Mouse (Mus musculus): ENCODE data around the gene Parp16. TPM values are rescaled to one million over a fixed set of nuclear protein-coding genes. Genes with fewer than 3 reads are reported as not detected.

Parp16 gene
- polyA plus RNA-seq, 1 experiment = 7.1 TPM

GRCm38 (mm10) chr9:65233243-65233985, 38.3 kb downstream of the Parp16 start:
- Histone ChIP-seq H3K9me3 (replicated peaks; ENCODE audit: control insufficient read depth, insufficient read depth, low read length, poor library complexity, severe bottlenecking) (no peaks in the 10 kb centered on the region), H3K4me1 (ENCODE audit: control insufficient read depth, insufficient read depth, low read length) (no peaks in the 10 kb centered on the region), H3K27me3 (ENCODE audit: control insufficient read depth, insufficient read depth, low read length, poor library complexity, severe bottlenecking) (no peaks in the 10 kb centered on the region), H3K4me3 (ENCODE audit: low read depth, low read length) (no peak overlapping the region), H3K27ac (ENCODE audit: insufficient read depth, low read length) (no peak overlapping the region), H3K9ac (ENCODE audit: low read depth, poor library complexity, severe bottlenecking) (no peak overlapping the region), H3K36me3 (ENCODE audit: control insufficient read depth, insufficient read depth, low read length, poor library complexity, severe bottlenecking) (no peaks in the 10 kb centered on the region)
- TF ChIP-seq EP300 (IDR thresholded peaks at IDR 0.05; ENCODE audit: insufficient read depth, low read depth, low read length) (no peak), POLR2A (IDR thresholded peaks at IDR 0.05; ENCODE audit: insufficient read depth, low read length) (no peak), CTCF (IDR thresholded peaks at IDR 0.05; ENCODE audit: low read depth, low read length) (no peak)

GRCm38 (mm10) chr9:65234734-65235133, 39.6 kb downstream of the Parp16 start:
- TF ChIP-seq EP300 (IDR thresholded peaks at IDR 0.05; ENCODE audit: insufficient read depth, low read depth, low read length) = no peak
- no peak for TF ChIP-seq CTCF (IDR thresholded peaks at IDR 0.05; ENCODE audit: low read depth, low read length)
- TF ChIP-seq POLR2A (IDR thresholded peaks at IDR 0.05; ENCODE audit: insufficient read depth, low read length) = no peak

GRCm38 (mm10) chr9:65235601-65236000, 40.4 kb downstream of the Parp16 start:
- no peak overlapping the region for H3K9ac ChIP-seq (ENCODE audit: low read depth, poor library complexity, severe bottlenecking)
- H3K4me1 ChIP-seq (ENCODE audit: control insufficient read depth, insufficient read depth, low read length) = no peaks in the 10 kb centered on the region
- no peak overlapping the region for H3K27ac ChIP-seq (ENCODE audit: insufficient read depth, low read length)
- H3K36me3 ChIP-seq (ENCODE audit: control insufficient read depth, insufficient read depth, low read length, poor library complexity, severe bottlenecking) = no peaks in the 10 kb centered on the region
- no peaks in the 10 kb centered on the region for H3K9me3 ChIP-seq (replicated peaks; ENCODE audit: control insufficient read depth, insufficient read depth, low read length, poor library complexity, severe bottlenecking)
- H3K4me3 ChIP-seq (ENCODE audit: low read depth, low read length) = no peak overlapping the region
- H3K27me3 ChIP-seq (ENCODE audit: control insufficient read depth, insufficient read depth, low read length, poor library complexity, severe bottlenecking) = no peaks in the 10 kb centered on the region
- TF ChIP-seq POLR2A (IDR thresholded peaks at IDR 0.05; ENCODE audit: insufficient read depth, low read length) (no peak), CTCF (IDR thresholded peaks at IDR 0.05; ENCODE audit: low read depth, low read length) (no peak), EP300 (IDR thresholded peaks at IDR 0.05; ENCODE audit: insufficient read depth, low read depth, low read length) (no peak)

More at GRCm38 (mm10) chr9:65234734-65235133, 39.6 kb downstream of the Parp16 start:
- Histone ChIP-seq H3K27ac (ENCODE audit: insufficient read depth, low read length) (no peak overlapping the region), H3K9me3 (replicated peaks; ENCODE audit: control insufficient read depth, insufficient read depth, low read length, poor library complexity, severe bottlenecking) (no peaks in the 10 kb centered on the region), H3K9ac (ENCODE audit: low read depth, poor library complexity, severe bottlenecking) (no peak overlapping the region), H3K4me3 (ENCODE audit: low read depth, low read length) (no peak overlapping the region), H3K36me3 (ENCODE audit: control insufficient read depth, insufficient read depth, low read length, poor library complexity, severe bottlenecking) (no peaks in the 10 kb centered on the region), H3K4me1 (ENCODE audit: control insufficient read depth, insufficient read depth, low read length) (no peaks in the 10 kb centered on the region), H3K27me3 (ENCODE audit: control insufficient read depth, insufficient read depth, low read length, poor library complexity, severe bottlenecking) (no peaks in the 10 kb centered on the region)

- Histone ChIP-seq H3K27ac (ENCODE audit: insufficient read depth, low read length) (no peak overlapping the region), H3K4me1 (ENCODE audit: control insufficient read depth, insufficient read depth, low read length) (no peaks in the 10 kb centered on the region), H3K9me3 (replicated peaks; ENCODE audit: control insufficient read depth, insufficient read depth, low read length, poor library complexity, severe bottlenecking) (no peaks in the 10 kb centered on the region), H3K27me3 (ENCODE audit: control insufficient read depth, insufficient read depth, low read length, poor library complexity, severe bottlenecking) (no peaks in the 10 kb centered on the region), H3K36me3 (ENCODE audit: control insufficient read depth, insufficient read depth, low read length, poor library complexity, severe bottlenecking) (no peaks in the 10 kb centered on the region), H3K4me3 (ENCODE audit: low read depth, low read length) (no peak overlapping the region), H3K9ac (ENCODE audit: low read depth, poor library complexity, severe bottlenecking) (no peak overlapping the region)
- no peak for TF ChIP-seq POLR2A (IDR thresholded peaks at IDR 0.05; ENCODE audit: insufficient read depth, low read length)
These were observed 42.5 kb downstream of the Parp16 start for GRCm38 (mm10) chr9:65237616-65238015.

GRCm38 (mm10) chr9:65238191-65238760, 43.1 kb downstream of the Parp16 start:
- no peak for TF ChIP-seq POLR2A (IDR thresholded peaks at IDR 0.05; ENCODE audit: insufficient read depth, low read length)
- no peak for TF ChIP-seq EP300 (IDR thresholded peaks at IDR 0.05; ENCODE audit: insufficient read depth, low read depth, low read length)
- no peak for TF ChIP-seq CTCF (IDR thresholded peaks at IDR 0.05; ENCODE audit: low read depth, low read length)
- no peaks in the 10 kb centered on the region for H3K27me3 ChIP-seq (ENCODE audit: control insufficient read depth, insufficient read depth, low read length, poor library complexity, severe bottlenecking)
- H3K4me1 ChIP-seq (ENCODE audit: control insufficient read depth, insufficient read depth, low read length) = no peaks in the 10 kb centered on the region
- no peaks in the 10 kb centered on the region for H3K36me3 ChIP-seq (ENCODE audit: control insufficient read depth, insufficient read depth, low read length, poor library complexity, severe bottlenecking)
- H3K9me3 ChIP-seq (replicated peaks; ENCODE audit: control insufficient read depth, insufficient read depth, low read length, poor library complexity, severe bottlenecking) = no peaks in the 10 kb centered on the region
- H3K9ac ChIP-seq (ENCODE audit: low read depth, poor library complexity, severe bottlenecking) = no peak overlapping the region
- no peak overlapping the region for H3K4me3 ChIP-seq (ENCODE audit: low read depth, low read length)
- no peak overlapping the region for H3K27ac ChIP-seq (ENCODE audit: insufficient read depth, low read length)

GRCm38 (mm10) chr9:65239176-65239575, 44.0 kb downstream of the Parp16 start:
- no peaks in the 10 kb centered on the region for H3K27me3 ChIP-seq (ENCODE audit: control insufficient read depth, insufficient read depth, low read length, poor library complexity, severe bottlenecking)
- H3K4me3 ChIP-seq (ENCODE audit: low read depth, low read length) = no peak overlapping the region
- H3K27ac ChIP-seq (ENCODE audit: insufficient read depth, low read length) = no peak overlapping the region
- no peaks in the 10 kb centered on the region for H3K4me1 ChIP-seq (ENCODE audit: control insufficient read depth, insufficient read depth, low read length)
- H3K9ac ChIP-seq (ENCODE audit: low read depth, poor library complexity, severe bottlenecking) = no peak overlapping the region
- H3K36me3 ChIP-seq (ENCODE audit: control insufficient read depth, insufficient read depth, low read length, poor library complexity, severe bottlenecking) = no peaks in the 10 kb centered on the region
- TF ChIP-seq POLR2A (IDR thresholded peaks at IDR 0.05; ENCODE audit: insufficient read depth, low read length) (no peak), CTCF (IDR thresholded peaks at IDR 0.05; ENCODE audit: low read depth, low read length) (no peak), EP300 (IDR thresholded peaks at IDR 0.05; ENCODE audit: insufficient read depth, low read depth, low read length) (no peak)
- H3K9me3 ChIP-seq (replicated peaks; ENCODE audit: control insufficient read depth, insufficient read depth, low read length, poor library complexity, severe bottlenecking) = no peaks in the 10 kb centered on the region
